Mouse (Mus musculus) megakaryocyte, adult 5-6 weeks (primary cell): ENCODE results near the gene Ccdc141. TPM values are rescaled to one million over a fixed set of nuclear protein-coding genes. Genes with fewer than 3 reads are reported as not detected.
A peak's percentile ranks its signal among the peaks of the same experiment; 100 is the strongest.

Source experiments
- ATAC-seq: 2 replicates; pipeline ENCODE4 v1.8.0; 2016; ENCODE audit warnings: mild to moderate bottlenecking, inconsistent platforms; ENCODE audit not compliant: poor library complexity, severe bottlenecking
- total RNA-seq, 2 experiments: library from RNA; stranded (forward) in 1 of 2; stranded (reverse) in 1 of 2; fragments of 153-499, 151-499 nt in 1 of 2; fragments of 221-1000, 200-1000 nt in 1 of 2; gene quantifications; 2 replicates each; pipeline versions ENCODE4 v1.2.3 to v1.2.4; 2015 to 2017

The Ccdc141 gene
- total RNA-seq, 2 experiments from 2014 or later, result 0.07 TPM

- ATAC-seq, result no peak
These were observed 186.8 kb downstream of the Ccdc141 start for GRCm38 (mm10) chr2:76983601-76984000.

- no peak for ATAC-seq
These were observed 187.9 kb downstream of the Ccdc141 start, which contains the start of gene Ttn for GRCm38 (mm10) chr2:76982391-76983145. TSS of gene Ttn (minus strand) at chr2:76982547.

- no peak for ATAC-seq
These were observed 188.7 kb downstream of the Ccdc141 start for GRCm38 (mm10) chr2:76981717-76982116.

- ATAC-seq, result peak; percentile 73
These were observed 190.3 kb downstream of the Ccdc141 start for GRCm38 (mm10) chr2:76980146-76980545.

GRCm38 (mm10) chr2:76977650-76978049 is 192.8 kb downstream of the Ccdc141 start:
- ATAC-seq, result no peak

- no peak for ATAC-seq
These were observed 198.4 kb downstream of the Ccdc141 start for GRCm38 (mm10) chr2:76972051-76972450.

GRCm38 (mm10) chr2:76971069-76971468 is 199.4 kb downstream of the Ccdc141 start:
- no peak for ATAC-seq

GRCm38 (mm10) chr2:76970669-76971068 is 199.8 kb downstream of the Ccdc141 start:
- ATAC-seq, result no peak

GRCm38 (mm10) chr2:76970204-76970603 is 200.2 kb downstream of the Ccdc141 start:
- no peak for ATAC-seq

GRCm38 (mm10) chr2:76969637-76970036 is 200.8 kb downstream of the Ccdc141 start:
- no peak for ATAC-seq

- peak; percentile 47 for ATAC-seq
These were observed 201.5 kb downstream of the Ccdc141 start for GRCm38 (mm10) chr2:76968919-76969318.

GRCm38 (mm10) chr2:76966582-76966981 is 203.9 kb downstream of the Ccdc141 start:
- ATAC-seq, result no peak

- no peak for ATAC-seq
These were observed 204.4 kb downstream of the Ccdc141 start for GRCm38 (mm10) chr2:76966013-76966412.

- no peak for ATAC-seq
These were observed 204.9 kb downstream of the Ccdc141 start for GRCm38 (mm10) chr2:76965542-76965941.

GRCm38 (mm10) chr2:76962045-76962432 is 208.4 kb downstream of the Ccdc141 start:
- ATAC-seq, result no peak

- ATAC-seq, result no peak
These were observed 208.9 kb downstream of the Ccdc141 start for GRCm38 (mm10) chr2:76961420-76962044.

Other genes with a start within 250 kb of the Ccdc141 start
- gene Ttn, start 188.1 kb downstream of the Ccdc141 start, total RNA-seq (2015), result 0.02 TPM in 2 replicates
- 0.04 and 0.11 TPM in 2 replicates for gene Ttn, start 188.1 kb downstream of the Ccdc141 start, total RNA-seq (2017)
- gene Sestd1, start 110.0 kb upstream of the Ccdc141 start, total RNA-seq (2015), result 13.9 and 15.8 TPM in 2 replicates
- gene Sestd1, start 110.0 kb upstream of the Ccdc141 start, total RNA-seq (2017), result 21.1 and 25.6 TPM in 2 replicates